Mouse (Mus musculus): Measurements from ENCODE around the gene Olfr1367. TPM values are rescaled to one million over a fixed set of nuclear protein-coding genes. Genes with fewer than 3 reads are reported as not detected.
"Not testable (repeated sequence)": the region's sequence is repeated elsewhere in the genome, so short reads cannot be mapped to it uniquely, and the experiment has no call there.

Olfr1367 gene
- total RNA-seq, 1 experiment = not detected

GRCm38 (mm10) chr13:21366635-21367034 lies 19.9 kb downstream of the Olfr1367 start:
- in situ Hi-C loops (cut with MboI; ENCODE audit: low sequenced_read_pairs in 2 of 2, unreplicated experiment in 2 of 2) = no loop called here
- TF ChIP-seq CHD2 (IDR thresholded peaks at IDR 0.05; ENCODE audit: low read depth, low read length) = no peak
- Histone ChIP-seq H3K9ac (ENCODE audit: insufficient read depth, low read depth, low read length, poor library complexity, severe bottlenecking) (no peak overlapping the region), H3K9me3 (ENCODE audit: control insufficient read depth, insufficient read depth, low read depth, low read length) (no peaks in the 10 kb centered on the region), H3K36me3 (ENCODE audit: control insufficient read depth, insufficient read depth, low read length, poor library complexity, severe bottlenecking) (peaks cover 5% of the 10 kb centered on the region), H3K4me3 (ENCODE audit: insufficient read depth in 1 of 2, low read depth in 1 of 2, low read length in 2 of 2, poor library complexity in 1 of 2, severe bottlenecking in 1 of 2) (no peak overlapping the region), H3K27ac (ENCODE audit: insufficient read depth, low read depth, low read length, poor library complexity, severe bottlenecking) (no peak overlapping the region), H3K4me1 (ENCODE audit: control insufficient read depth in 2 of 2, insufficient read depth in 2 of 2, low read length in 2 of 2, poor library complexity in 1 of 2) (0 out of 4 replicates have a peak, but pooled peaks cover 0 to 2% of the 10 kb centered on the region in 2 experiments)
- no peak for DNase-seq (ENCODE audit: low read depth, low spot score)

GRCm38 (mm10) chr13:21372700-21373099 lies 26.0 kb downstream of the Olfr1367 start:
- Histone ChIP-seq H3K9me3 (ENCODE audit: control insufficient read depth, insufficient read depth, low read depth, low read length) (no peaks in the 10 kb centered on the region), H3K4me3 (ENCODE audit: insufficient read depth in 1 of 2, low read depth in 1 of 2, low read length in 2 of 2, poor library complexity in 1 of 2, severe bottlenecking in 1 of 2) (no peak overlapping the region), H3K27ac (ENCODE audit: insufficient read depth, low read depth, low read length, poor library complexity, severe bottlenecking) (no peak overlapping the region), H3K9ac (ENCODE audit: insufficient read depth, low read depth, low read length, poor library complexity, severe bottlenecking) (no peak overlapping the region), H3K4me1 (ENCODE audit: control insufficient read depth in 2 of 2, insufficient read depth in 2 of 2, low read length in 2 of 2, poor library complexity in 1 of 2) (no peaks in the 10 kb centered on the region), H3K36me3 (ENCODE audit: control insufficient read depth, insufficient read depth, low read length, poor library complexity, severe bottlenecking) (peaks cover 5% of the 10 kb centered on the region)
- no peak for DNase-seq (ENCODE audit: low read depth, low spot score)
- in situ Hi-C loops (cut with MboI; ENCODE audit: low sequenced_read_pairs in 2 of 2, unreplicated experiment in 2 of 2) = no loop called here
- TF ChIP-seq HCFC1 (IDR thresholded peaks at IDR 0.05; ENCODE audit: borderline replicate concordance, insufficient read depth, low read length) = no peak
- no peak for TF ChIP-seq MAFK (IDR thresholded peaks at IDR 0.05; ENCODE audit: insufficient read depth, low read depth, low read length)
- TF ChIP-seq CHD2 (IDR thresholded peaks at IDR 0.05; ENCODE audit: low read depth, low read length) = no peak

GRCm38 (mm10) chr13:21377773-21378172 lies 31.1 kb downstream of the Olfr1367 start:
- TF ChIP-seq ZNF384 (IDR thresholded peaks at IDR 0.05; ENCODE audit: low read depth, low read length) (no peak), MAFK (IDR thresholded peaks at IDR 0.05; ENCODE audit: insufficient read depth, low read depth, low read length) (no peak), ZC3H11A (IDR thresholded peaks at IDR 0.05; ENCODE audit: borderline replicate concordance, low read depth, low read length) (no peak), CHD2 (IDR thresholded peaks at IDR 0.05; ENCODE audit: low read depth, low read length) (no peak), HCFC1 (IDR thresholded peaks at IDR 0.05; ENCODE audit: borderline replicate concordance, insufficient read depth, low read length) (no peak)

GRCm38 (mm10) chr13:21395211-21395610 lies 48.5 kb downstream of the Olfr1367 start:
- no peaks in the 10 kb centered on the region for H3K9me3 ChIP-seq (ENCODE audit: control insufficient read depth, insufficient read depth, low read depth, low read length)
- TF ChIP-seq HCFC1 (IDR thresholded peaks at IDR 0.05; ENCODE audit: borderline replicate concordance, insufficient read depth, low read length) (no peak), MAFK (IDR thresholded peaks at IDR 0.05; ENCODE audit: insufficient read depth, low read depth, low read length) (no peak), ZNF384 (IDR thresholded peaks at IDR 0.05; ENCODE audit: low read depth, low read length) (no peak)
- H3K4me3 ChIP-seq (ENCODE audit: insufficient read depth in 1 of 2, low read depth in 1 of 2, low read length in 2 of 2, poor library complexity in 1 of 2, severe bottlenecking in 1 of 2) = no peak overlapping the region
- H3K9ac ChIP-seq (ENCODE audit: insufficient read depth, low read depth, low read length, poor library complexity, severe bottlenecking) = no peak overlapping the region
- H3K4me1 ChIP-seq (ENCODE audit: control insufficient read depth in 2 of 2, insufficient read depth in 2 of 2, low read length in 2 of 2, poor library complexity in 1 of 2) = no peaks in the 10 kb centered on the region
- no peak overlapping the region for H3K27ac ChIP-seq (ENCODE audit: insufficient read depth, low read depth, low read length, poor library complexity, severe bottlenecking)
- no peak for DNase-seq (ENCODE audit: low read depth, low spot score)
- in situ Hi-C loops (cut with MboI; ENCODE audit: low sequenced_read_pairs in 2 of 2, unreplicated experiment in 2 of 2) = loop anchor here in 1 of 2 experiments (25.0 kb wide), 1 partner anchor 292 kb away; the partner anchor contains the start of genes Olfr1359 and Olfr1360
- peaks cover 3% of the 10 kb centered on the region; the same call in 1 of the 2 replicates for H3K36me3 ChIP-seq (ENCODE audit: control insufficient read depth, insufficient read depth, low read length, poor library complexity, severe bottlenecking)

More at GRCm38 (mm10) chr13:21377773-21378172, 31.1 kb downstream of the Olfr1367 start:
- in situ Hi-C loops (cut with MboI; ENCODE audit: low sequenced_read_pairs in 2 of 2, unreplicated experiment in 2 of 2) = loop anchor here in 1 of 2 experiments (25.0 kb wide), 1 partner anchor 310 kb away; the partner anchor contains the start of genes Olfr1359 and Olfr1360
- Histone ChIP-seq H3K36me3 (ENCODE audit: control insufficient read depth, insufficient read depth, low read length, poor library complexity, severe bottlenecking) (no peaks in the 10 kb centered on the region), H3K4me3 (ENCODE audit: insufficient read depth in 1 of 2, low read depth in 1 of 2, low read length in 2 of 2, poor library complexity in 1 of 2, severe bottlenecking in 1 of 2) (no peak overlapping the region), H3K9ac (ENCODE audit: insufficient read depth, low read depth, low read length, poor library complexity, severe bottlenecking) (no peak overlapping the region), H3K27ac (ENCODE audit: insufficient read depth, low read depth, low read length, poor library complexity, severe bottlenecking) (no peak overlapping the region), H3K9me3 (ENCODE audit: control insufficient read depth, insufficient read depth, low read depth, low read length) (no peaks in the 10 kb centered on the region), H3K4me1 (ENCODE audit: control insufficient read depth in 2 of 2, insufficient read depth in 2 of 2, low read length in 2 of 2, poor library complexity in 1 of 2) (no peaks in the 10 kb centered on the region)
- DNase-seq (ENCODE audit: low read depth, low spot score) = no peak

- Histone ChIP-seq H3K4me1 (ENCODE audit: control insufficient read depth in 2 of 2, insufficient read depth in 2 of 2, low read length in 2 of 2, poor library complexity in 1 of 2) (no peaks in the 10 kb centered on the region; a peak in 1 of 4 replicates), H3K4me3 (ENCODE audit: insufficient read depth in 1 of 2, low read depth in 1 of 2, low read length in 2 of 2, poor library complexity in 1 of 2, severe bottlenecking in 1 of 2) (no peak overlapping the region), H3K9ac (ENCODE audit: insufficient read depth, low read depth, low read length, poor library complexity, severe bottlenecking) (no peak overlapping the region), H3K9me3 (ENCODE audit: control insufficient read depth, insufficient read depth, low read depth, low read length) (no peaks in the 10 kb centered on the region), H3K36me3 (ENCODE audit: control insufficient read depth, insufficient read depth, low read length, poor library complexity, severe bottlenecking) (peaks cover 3% of the 10 kb centered on the region; the same call in 1 of the 2 replicates), H3K27ac (ENCODE audit: insufficient read depth, low read depth, low read length, poor library complexity, severe bottlenecking) (no peak overlapping the region)
- no peak for DNase-seq (ENCODE audit: low read depth, low spot score)
- in situ Hi-C loops (cut with MboI; ENCODE audit: low sequenced_read_pairs in 2 of 2, unreplicated experiment in 2 of 2) = loop anchor here in 1 of 2 experiments (25.0 kb wide), 1 partner anchor 292 kb away; the partner anchor contains the start of genes Olfr1359 and Olfr1360
- no peak for TF ChIP-seq HCFC1 (IDR thresholded peaks at IDR 0.05; ENCODE audit: borderline replicate concordance, insufficient read depth, low read length)
- TF ChIP-seq MAFK (IDR thresholded peaks at IDR 0.05; ENCODE audit: insufficient read depth, low read depth, low read length) = no peak
- no peak for TF ChIP-seq ZC3H11A (IDR thresholded peaks at IDR 0.05; ENCODE audit: borderline replicate concordance, low read depth, low read length)
- no peak for TF ChIP-seq ZNF384 (IDR thresholded peaks at IDR 0.05; ENCODE audit: low read depth, low read length)
- TF ChIP-seq CHD2 (IDR thresholded peaks at IDR 0.05; ENCODE audit: low read depth, low read length) = no peak
Measured at GRCm38 (mm10) chr13:21395623-21396022, 48.9 kb downstream of the Olfr1367 start.

GRCm38 (mm10) chr13:21396048-21396447 lies 49.3 kb downstream of the Olfr1367 start:
- not testable (repeated sequence) for H3K4me3 ChIP-seq (ENCODE audit: insufficient read depth in 1 of 2, low read depth in 1 of 2, low read length in 2 of 2, poor library complexity in 1 of 2, severe bottlenecking in 1 of 2); DNase-seq (ENCODE audit: low read depth, low spot score); H3K9me3 ChIP-seq (ENCODE audit: control insufficient read depth, insufficient read depth, low read depth, low read length); H3K4me1 ChIP-seq (ENCODE audit: control insufficient read depth in 2 of 2, insufficient read depth in 2 of 2, low read length in 2 of 2, poor library complexity in 1 of 2); H3K36me3 ChIP-seq (ENCODE audit: control insufficient read depth, insufficient read depth, low read length, poor library complexity, severe bottlenecking); H3K27ac ChIP-seq (ENCODE audit: insufficient read depth, low read depth, low read length, poor library complexity, severe bottlenecking)
- in situ Hi-C loops (cut with MboI; ENCODE audit: low sequenced_read_pairs in 2 of 2, unreplicated experiment in 2 of 2) = loop anchor here in 1 of 2 experiments (25.0 kb wide), 1 partner anchor 291 kb away; the partner anchor contains the start of genes Olfr1359 and Olfr1360
- 0 out of 2 replicates have a peak overlapping the region, but pooled peaks have one; percentile 18 for H3K9ac ChIP-seq (ENCODE audit: insufficient read depth, low read depth, low read length, poor library complexity, severe bottlenecking)
